In genomic region chr1:158310426-158311156, GRCm38 (mm10) we compare ENCODE assay signal across 10 mouse cellular contexts. TPM values are rescaled to one million over a fixed set of nuclear protein-coding genes. Genes with fewer than 3 reads are reported as not detected.
A peak's percentile ranks its signal among the peaks of the same experiment; 100 is the strongest.
DNase-seq lines count a peak whose midpoint lies in the region; ATAC-seq and TF ChIP-seq lines count a peak whose summit lies in the region.
"Had no signal": no experiment of that assay in that cellular context is flagged by ENCODE, and none has a peak within 500 bp of the region (broad histone marks: within the 10 kb centered on the region; RNA-seq: fewer than 3 reads in every experiment).

No protein-coding gene starts in this region.

- H3K9me3 ChIP-seq in forebrain, embryonic 14.5 days (replicated peaks; ENCODE audit: control insufficient read depth, low read length), result no peaks in the 10 kb centered on the region
- H3K9me3 ChIP-seq in forebrain, embryonic 11.5 days (ENCODE audit: control insufficient read depth, low read length), result no peaks in the 10 kb centered on the region
- H3K9me3 ChIP-seq in lung, postnatal 0 days (ENCODE audit: low read length), result no peaks in the 10 kb centered on the region
- no peaks in the 10 kb centered on the region for H3K9me3 ChIP-seq in liver, embryonic 11.5 days (ENCODE audit: control insufficient read depth, low read length)
- H3K9me3 ChIP-seq: limb, embryonic 12.5 days had no signal

- peak; percentile 25 for DNase-seq in forebrain, embryonic 14.5 days (ENCODE audit: low spot score)
- DNase-seq in forebrain, embryonic 11.5 days (ENCODE audit: low spot score), result no peak
- DNase-seq in lung, postnatal 10 days, result peak; percentile 4
- no peak for DNase-seq in lung, postnatal 0 days (ENCODE audit: low spot score)
- DNase-seq in retina, postnatal 1 day, result peak; percentile 44
- DNase-seq in liver, embryonic 11.5 days (ENCODE audit: low spot score), result no peak
- no peak for DNase-seq in lung, postnatal 4 days
- DNase-seq: kidney, adult 8-10 months had no signal

- TF ChIP-seq CTCF in lung, postnatal 0 days (IDR thresholded peaks at IDR 0.05), result no peak

- 69% methylated on average over 5 of the region's 5 CpGs for WGBS in forebrain, embryonic 14.5 days
- 77% methylated on average over 5 of the region's 5 CpGs for WGBS in forebrain, embryonic 11.5 days
- 46% methylated on average over 5 of the region's 5 CpGs for WGBS in lung, postnatal 0 days
- 59% methylated on average over 5 of the region's 5 CpGs for WGBS in liver, embryonic 11.5 days

- H3K27me3 ChIP-seq in forebrain, embryonic 14.5 days (replicated peaks; ENCODE audit: control insufficient read depth, insufficient read depth, low read length), result no peaks in the 10 kb centered on the region
- H3K27me3 ChIP-seq in forebrain, embryonic 11.5 days (ENCODE audit: control insufficient read depth, insufficient read depth, low read length), result no peaks in the 10 kb centered on the region
- no peaks in the 10 kb centered on the region for H3K27me3 ChIP-seq in lung, postnatal 0 days (replicated peaks; ENCODE audit: insufficient read depth, low read length)
- no peaks in the 10 kb centered on the region for H3K27me3 ChIP-seq in liver, embryonic 11.5 days (replicated peaks; ENCODE audit: control insufficient read depth, insufficient read depth, low read length)
- H3K27me3 ChIP-seq: limb, embryonic 12.5 days had no signal

- no peak for TF ChIP-seq EP300 in lung, postnatal 0 days (IDR thresholded peaks at IDR 0.05)

- H3K9ac ChIP-seq in forebrain, embryonic 14.5 days (ENCODE audit: low read length), result no peak overlapping the region
- H3K9ac ChIP-seq in forebrain, embryonic 11.5 days (ENCODE audit: low read length), result no peak overlapping the region
- no peak overlapping the region for H3K9ac ChIP-seq in lung, postnatal 0 days (replicated peaks; ENCODE audit: low read depth)
- no peak overlapping the region for H3K9ac ChIP-seq in liver, embryonic 11.5 days (ENCODE audit: low read depth, low read length)
- H3K9ac ChIP-seq: limb, embryonic 12.5 days had no signal

- H3K4me1 ChIP-seq in forebrain, embryonic 14.5 days (ENCODE audit: control insufficient read depth, insufficient read depth, low read length), result no peaks in the 10 kb centered on the region
- H3K4me1 ChIP-seq in forebrain, embryonic 11.5 days (replicated peaks; ENCODE audit: control insufficient read depth, insufficient read depth, low read length), result no peaks in the 10 kb centered on the region
- no peaks in the 10 kb centered on the region for H3K4me1 ChIP-seq in lung, postnatal 0 days (ENCODE audit: insufficient read depth, low read depth, low read length)
- no peaks in the 10 kb centered on the region for H3K4me1 ChIP-seq in liver, embryonic 11.5 days (replicated peaks; ENCODE audit: control insufficient read depth, insufficient read depth, low read length)
- H3K4me1 ChIP-seq: limb, embryonic 12.5 days had no signal

- peak; percentile 40; the same call in 1 of the 2 replicates for ATAC-seq in forebrain, embryonic 14.5 days
- ATAC-seq in forebrain, embryonic 11.5 days (replicated peaks; ENCODE audit: low FRiP score), result no peak
- no peak for ATAC-seq in lung, postnatal 0 days
- ATAC-seq in cerebellum, adult (ENCODE audit: insufficient number of reproducible peaks, low FRiP score, low TSS enrichment), result peak; percentile 98
- ATAC-seq in liver, embryonic 11.5 days (replicated peaks; ENCODE audit: low FRiP score), result no peak

- no peak overlapping the region for H3K4me2 ChIP-seq in forebrain, embryonic 14.5 days (ENCODE audit: low read length)
- no peak overlapping the region for H3K4me2 ChIP-seq in forebrain, embryonic 11.5 days (ENCODE audit: low read depth, low read length, severe bottlenecking)
- H3K4me2 ChIP-seq in lung, postnatal 0 days (replicated peaks; ENCODE audit: low read depth, low read length), result no peak overlapping the region
- no peak overlapping the region for H3K4me2 ChIP-seq in liver, embryonic 11.5 days
- H3K4me2 ChIP-seq: limb, embryonic 12.5 days had no signal

- no peak overlapping the region for H3K4me3 ChIP-seq in forebrain, embryonic 14.5 days (ENCODE audit: low read depth, low read length)
- H3K4me3 ChIP-seq in forebrain, embryonic 11.5 days (ENCODE audit: low read depth, low read length), result no peak overlapping the region
- no peak overlapping the region for H3K4me3 ChIP-seq in lung, postnatal 0 days (ENCODE audit: low read depth, low read length)
- H3K4me3 ChIP-seq in liver, embryonic 11.5 days (ENCODE audit: low read depth, low read length), result no peak overlapping the region
- H3K4me3 ChIP-seq: limb, embryonic 12.5 days had no signal

- no peak overlapping the region for H3K27ac ChIP-seq in forebrain, embryonic 14.5 days (ENCODE audit: low read depth, low read length)
- H3K27ac ChIP-seq in forebrain, embryonic 11.5 days (ENCODE audit: low read depth, low read length), result no peak overlapping the region
- H3K27ac ChIP-seq in lung, postnatal 0 days (ENCODE audit: low read length), result no peak overlapping the region
- no peak overlapping the region for H3K27ac ChIP-seq in liver, embryonic 11.5 days (ENCODE audit: low read depth, low read length)
- H3K27ac ChIP-seq: limb, embryonic 12.5 days had no signal

- no peaks in the 10 kb centered on the region for H3K36me3 ChIP-seq in forebrain, embryonic 14.5 days (ENCODE audit: control insufficient read depth, insufficient read depth, low read length)
- H3K36me3 ChIP-seq in forebrain, embryonic 11.5 days (ENCODE audit: control insufficient read depth, insufficient read depth, low read length), result no peaks in the 10 kb centered on the region
- H3K36me3 ChIP-seq in lung, postnatal 0 days (ENCODE audit: insufficient read depth, low read length), result no peaks in the 10 kb centered on the region
- no peaks in the 10 kb centered on the region for H3K36me3 ChIP-seq in liver, embryonic 11.5 days (ENCODE audit: control insufficient read depth, insufficient read depth, low read length)
- H3K36me3 ChIP-seq: limb, embryonic 12.5 days had no signal

RNA-seq across cellular contexts. Expression of gene Brinp2, which starts 45.5 kb away (rescaled TPM):
- 23.6 and 36.7 TPM in 2 replicates for polyA plus RNA-seq in forebrain, embryonic 14.5 days (2014; fragmentation: Nextera tagmentation; extraction: Ambion mirVana)
- 6.2 and 7.1 TPM in 2 replicates for polyA plus RNA-seq in forebrain, embryonic 11.5 days (2014; fragmentation: Nextera tagmentation; extraction: Ambion mirVana)
- 0.02 and 0.04 TPM in 2 replicates for polyA plus RNA-seq in lung, postnatal 0 days (2015; fragmentation: Nextera tagmentation; extraction: Ambion mirVana)
- polyA plus RNA-seq in liver, embryonic 11.5 days (2014; fragmentation: Nextera tagmentation; extraction: Ambion mirVana), result 0.44 and 1.0 TPM in 2 replicates

RNA-seq across cellular contexts. Expression of gene Astn1, which starts 51.5 kb away (rescaled TPM):
- polyA plus RNA-seq in forebrain, embryonic 14.5 days (2014; fragmentation: Nextera tagmentation; extraction: Ambion mirVana), result 38.4 and 40.1 TPM in 2 replicates
- polyA plus RNA-seq in forebrain, embryonic 11.5 days (2014; fragmentation: Nextera tagmentation; extraction: Ambion mirVana), result 19.2 and 19.5 TPM in 2 replicates
- polyA plus RNA-seq in lung, postnatal 0 days (2015; fragmentation: Nextera tagmentation; extraction: Ambion mirVana), result 0.05 and 0.06 TPM in 2 replicates
- polyA plus RNA-seq in liver, embryonic 11.5 days (2014; fragmentation: Nextera tagmentation; extraction: Ambion mirVana), result 0.62 and 1.2 TPM in 2 replicates

Comparison
In these comparisons a context has a peak if more than half of its experiments do, and no peak if none do; other contexts are left out.
1. ATAC-seq: peak in forebrain, embryonic 14.5 days (single experiment) and cerebellum, adult (single experiment); none in forebrain, embryonic 11.5 days (single experiment), lung, postnatal 0 days (single experiment) and liver, embryonic 11.5 days (single experiment).
2. DNase-seq: peak in forebrain, embryonic 14.5 days (single experiment), lung, postnatal 10 days (single experiment) and retina, postnatal 1 day (single experiment); none in forebrain, embryonic 11.5 days (single experiment), lung, postnatal 0 days (single experiment), liver, embryonic 11.5 days (single experiment) and lung, postnatal 4 days (0 of 2).